1 mouse cellular context compared by ENCODE assay signal in the genomic region with DNA sequence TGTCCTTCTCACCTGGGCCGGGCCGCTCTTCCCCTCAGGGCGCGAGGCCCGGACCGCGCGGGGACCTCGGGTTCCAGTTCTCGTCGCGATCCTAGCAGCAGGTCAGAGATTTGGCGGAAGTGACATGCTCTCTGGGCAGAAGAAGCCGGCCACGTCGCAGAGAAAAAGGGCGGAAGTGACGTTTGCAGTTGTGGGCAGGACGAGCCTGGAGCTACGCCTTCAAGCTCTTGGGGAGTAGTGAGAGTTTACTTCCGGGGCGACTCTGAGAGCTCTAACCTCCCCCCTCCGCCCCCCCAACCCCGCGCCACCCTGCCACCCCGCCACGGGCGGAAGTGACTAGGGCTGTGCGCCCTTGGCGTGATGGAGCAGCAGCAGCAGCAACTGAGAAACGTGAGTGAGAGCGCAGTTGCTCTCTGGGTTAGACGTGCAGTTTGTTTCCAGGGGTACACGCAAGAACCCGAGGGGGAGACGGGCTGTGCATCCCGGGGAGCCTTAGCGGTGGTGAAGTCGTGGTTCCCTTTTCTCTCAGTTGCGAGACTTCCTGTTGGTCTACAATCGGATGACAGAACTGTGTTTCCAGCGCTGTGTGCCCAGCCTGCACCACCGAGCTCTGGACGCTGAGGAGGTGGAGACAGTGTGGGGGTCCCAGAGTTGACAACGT.
TF ChIP-seq lines count a peak whose summit lies in the region.

Gene Arfip2, minus strand, starts transcription at position 184 of the 661 bp plus-strand sequence.
Gene Gm45799, plus strand, starts transcription at position 320 of the 661 bp plus-strand sequence.

TF ChIP-seq in C2C12, 6 proteins besides CTCF, POLR2A, EP300 and RAD21 (continued from another document):
- TF ChIP-seq MAX (IDR thresholded peaks at IDR 0.05), result no peak
- TF ChIP-seq CEBPB (IDR thresholded peaks at IDR 0.05; ENCODE audit: low read depth), result no peak
- no peak for TF ChIP-seq FOSL1 (IDR thresholded peaks at IDR 0.05; ENCODE audit: insufficient read depth, low read length, poor library complexity, severe bottlenecking)
